Mouse (Mus musculus) T-helper 1 cell (primary cell): ENCODE results near the gene Agpat1.

ENCODE experiments used
- in situ Hi-C: fragments of 300-600 bp; cut with MboI, MseI; formaldehyde crosslinking; loops from one replicate; pipeline ENCODE4 v1.15.1; 2025; ENCODE audit warnings: high pct_unique_total_duplicates

Agpat1 gene

GRCm38 (mm10) chr17:34585877-34586771, 17.9 kb upstream of the Agpat1 start:
- in situ Hi-C loops = no loop called here

- in situ Hi-C loops = no loop called here
These were observed 17.2 kb upstream of the Agpat1 start for GRCm38 (mm10) chr17:34586796-34587422.

- in situ Hi-C loops = no loop called here
These were observed 16.6 kb upstream of the Agpat1 start for GRCm38 (mm10) chr17:34587423-34587811.

- in situ Hi-C loops = no loop called here
These were observed 16.2 kb upstream of the Agpat1 start for GRCm38 (mm10) chr17:34587814-34588213.

- in situ Hi-C loops = no loop called here
These were observed 15.3 kb upstream of the Agpat1 start for GRCm38 (mm10) chr17:34588767-34589166.

GRCm38 (mm10) chr17:34589206-34589605, 14.9 kb upstream of the Agpat1 start:
- in situ Hi-C loops = no loop called here

GRCm38 (mm10) chr17:34589681-34590101, 14.4 kb upstream of the Agpat1 start, which contains the start of gene Gpsm3:
Gene Gpsm3, plus strand, starts transcription at chr17:34589806.
- in situ Hi-C loops = no loop called here

- in situ Hi-C loops = no loop called here
These were observed 13.7 kb upstream of the Agpat1 start for GRCm38 (mm10) chr17:34590154-34590987.

- in situ Hi-C loops = no loop called here
These were observed 12.8 kb upstream of the Agpat1 start, which contains the start of gene Pbx2 for GRCm38 (mm10) chr17:34591029-34591993. Gene Pbx2, plus strand, starts transcription at chr17:34591266.

- in situ Hi-C loops = no loop called here
These were observed 12.1 kb upstream of the Agpat1 start for GRCm38 (mm10) chr17:34591994-34592375.

- in situ Hi-C loops = no loop called here
These were observed 11.2 kb upstream of the Agpat1 start for GRCm38 (mm10) chr17:34592581-34593549.

GRCm38 (mm10) chr17:34593752-34594525, 10.1 kb upstream of the Agpat1 start:
- in situ Hi-C loops = no loop called here

- in situ Hi-C loops = no loop called here
These were observed 8.0 kb upstream of the Agpat1 start for GRCm38 (mm10) chr17:34596098-34596497.

GRCm38 (mm10) chr17:34597566-34598095, 6.4 kb upstream of the Agpat1 start, which contains the start of gene Ager:
Gene Ager, plus strand, starts transcription at chr17:34597862.
- in situ Hi-C loops = no loop called here

- in situ Hi-C loops = loop anchor here (10.0 kb wide), 1 partner anchor 565 kb away; the partner anchor contains the start of genes Col11a2, Rxrb and Slc39a7
These were observed 4.2 kb upstream of the Agpat1 start for GRCm38 (mm10) chr17:34599891-34600290.

GRCm38 (mm10) chr17:34601796-34602195, 2.3 kb upstream of the Agpat1 start:
- in situ Hi-C loops = loop anchor here (10.0 kb wide), 1 partner anchor 567 kb away; the partner anchor contains the start of genes Col11a2, Rxrb and Slc39a7

GRCm38 (mm10) chr17:34603375-34604060, 544 bp upstream of the Agpat1 start, which contains the start of gene Rnf5:
Gene Rnf5, minus strand, starts transcription at chr17:34603690.
- in situ Hi-C loops = loop anchor here (10.0 kb wide), 1 partner anchor 569 kb away; the partner anchor contains the start of genes Col11a2, Rxrb and Slc39a7
